Mouse (Mus musculus) layer of hippocampus, postnatal 25 days (tissue): ENCODE results near the gene Rin1. TPM values are rescaled to one million over a fixed set of nuclear protein-coding genes. Genes with fewer than 3 reads are reported as not detected.

Experiments
- DNase-seq, 2 experiments: peaks; one replicate each; pipeline ENCODE4 v3.0.0; 2022; ENCODE audit warnings: mixed read lengths in 2 of 2, low spot score in 1 of 2; ENCODE audit errors: extremely low spot score in 1 of 2
- total RNA-seq, 2 experiments: library from RNA; stranded (reverse); gene quantifications; 2 replicates each; pipeline ENCODE4 v1.2.3; 2021

Gene Rin1
- total RNA-seq, 2 experiments from 2014 or later = 109 to 114 TPM

DNA sequence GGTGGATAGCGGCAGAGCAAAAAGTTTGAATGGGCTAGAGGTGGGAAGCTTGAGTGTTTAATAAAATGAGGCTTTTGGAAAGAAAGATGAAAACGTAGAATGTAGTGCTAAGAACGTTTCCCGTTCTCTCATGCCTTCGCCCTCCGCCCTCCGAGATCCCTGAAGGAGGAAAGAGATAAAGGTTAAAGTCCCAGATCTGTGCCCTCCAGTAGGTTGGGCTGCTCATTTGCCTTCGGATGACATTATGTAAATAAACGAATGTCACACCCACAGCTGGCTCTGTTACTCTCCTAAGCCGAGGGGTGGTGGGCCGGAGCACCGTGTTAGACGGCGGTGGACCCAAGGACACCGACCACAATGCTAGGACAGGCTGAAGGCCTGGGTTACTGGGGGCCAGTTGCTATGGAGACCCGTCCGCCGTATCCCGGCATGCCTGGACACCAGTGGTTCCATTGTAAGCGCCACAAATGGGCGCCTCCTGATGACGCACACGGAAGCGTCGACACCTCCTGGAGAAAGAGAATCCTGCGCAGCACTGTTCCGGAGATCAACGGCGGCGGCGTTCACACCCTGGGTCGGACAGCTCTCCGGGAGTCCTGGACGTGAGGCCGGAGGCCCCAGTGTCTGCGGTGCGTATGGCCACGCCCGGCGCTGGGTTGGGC lies 9.3 kb upstream of the Rin1 start, which contains the start of gene Brms1:
Gene Brms1, plus strand, starts transcription at position 493 of the 662 bp plus-strand sequence.
- DNase-seq = peak; percentile 84 to 88

DNA sequence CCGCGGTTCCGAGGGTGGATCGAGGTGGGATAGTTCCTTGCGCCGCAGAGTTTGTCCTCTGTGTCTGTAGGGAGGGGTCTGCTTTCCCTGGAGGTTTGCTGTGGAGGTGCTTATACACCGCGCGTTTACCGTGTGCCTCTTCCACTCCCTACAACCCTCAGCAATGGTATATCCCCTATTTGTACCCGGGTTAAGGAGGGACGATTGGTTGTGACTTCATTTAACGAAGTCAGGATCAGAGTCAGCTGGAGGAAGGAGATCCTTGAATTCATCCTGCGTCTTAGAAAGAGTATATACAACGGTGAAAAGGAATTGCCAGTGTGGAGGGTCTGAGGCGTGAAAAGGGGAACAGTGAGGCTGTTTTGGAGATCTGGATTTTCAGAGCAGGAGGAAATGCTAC lies 8.7 kb upstream of the Rin1 start:
- DNase-seq = no peak

DNA sequence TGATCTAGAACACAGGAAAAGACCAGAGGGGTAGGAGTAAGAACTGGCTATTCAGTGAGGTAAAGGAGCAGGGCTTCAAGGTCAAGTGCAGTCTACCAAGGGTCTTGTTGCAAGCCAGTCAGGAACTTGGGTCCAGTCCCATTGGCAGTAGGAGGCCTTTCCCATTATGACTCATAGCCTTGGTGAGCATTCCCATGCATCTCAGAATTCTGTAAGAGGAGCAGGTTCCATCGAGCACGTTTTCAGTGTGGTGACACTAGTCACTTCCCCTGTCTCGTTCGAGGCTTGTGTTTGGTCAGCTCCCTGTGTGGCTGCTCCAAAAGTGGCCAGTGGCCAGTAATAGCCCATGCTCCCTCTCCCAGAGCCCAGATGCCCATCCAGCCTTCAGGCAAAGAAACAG lies 4.8 kb upstream of the Rin1 start:
- DNase-seq = no peak

DNA sequence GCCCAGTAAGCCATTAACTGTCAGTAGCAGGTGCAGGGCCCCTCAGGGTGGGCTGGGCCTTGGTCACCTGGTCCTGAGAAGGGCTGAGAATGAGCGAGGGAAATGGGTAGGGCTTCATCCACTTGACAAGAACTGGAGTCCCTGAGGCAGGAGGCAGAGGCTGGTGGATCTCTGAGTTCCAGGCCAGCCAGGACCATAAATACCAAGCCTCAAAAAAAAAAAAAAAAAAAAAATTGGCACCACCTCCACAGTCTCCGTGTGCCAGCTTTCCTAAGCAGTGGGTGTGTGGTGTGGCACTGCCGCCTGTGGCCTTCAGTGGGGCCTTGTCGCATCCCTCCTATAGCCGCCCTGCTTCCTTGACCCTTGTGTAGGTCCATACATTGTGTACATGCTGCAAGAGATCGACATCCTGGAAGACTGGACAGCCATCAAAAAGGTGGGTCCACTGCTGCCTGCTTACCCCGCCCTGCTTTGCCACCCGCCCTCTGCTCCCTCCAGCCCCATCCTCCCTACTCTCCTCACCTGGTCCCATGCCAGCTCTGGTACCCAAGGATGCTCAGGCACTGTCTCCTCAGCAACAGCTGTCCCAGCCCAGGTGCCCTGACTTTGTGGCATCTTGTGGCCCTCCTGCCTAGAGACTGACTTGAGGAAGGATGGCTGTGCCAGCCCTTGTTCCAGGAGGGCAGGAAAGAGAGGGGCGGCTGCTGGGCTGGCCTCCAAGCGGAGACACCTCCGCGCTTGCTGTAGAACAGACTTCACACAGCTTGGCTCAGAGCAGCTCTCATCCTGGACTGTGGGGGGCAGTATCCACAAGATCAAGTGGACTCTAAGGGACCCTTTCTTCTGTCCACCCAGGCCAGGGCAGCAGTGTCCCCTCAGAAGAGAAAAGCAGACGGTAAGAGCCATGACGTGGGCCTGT lies 1.9 kb upstream of the Rin1 start:
- DNase-seq = peak in 1 of 2 experiments; percentile 58

DNA sequence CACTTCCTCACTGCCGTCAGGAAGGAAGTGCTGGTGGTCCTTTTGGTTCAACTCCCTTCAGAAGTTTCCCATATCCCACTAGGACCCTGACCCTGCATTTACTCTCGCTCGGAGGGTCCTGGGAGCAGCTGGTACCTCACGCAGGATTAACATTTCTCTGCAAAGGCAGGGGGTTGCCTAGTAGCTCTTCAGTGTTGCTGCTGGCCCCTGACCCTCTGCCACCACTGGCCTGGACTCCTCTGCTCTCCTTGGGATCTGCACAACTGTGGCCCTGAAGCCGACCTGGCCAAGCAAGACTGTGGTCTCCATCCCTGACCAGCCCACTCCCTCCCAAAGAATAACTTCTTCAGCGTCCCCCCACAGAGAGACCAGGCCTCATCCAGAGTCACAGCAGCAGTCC lies 956 bp upstream of the Rin1 start:
- DNase-seq = no peak

DNA sequence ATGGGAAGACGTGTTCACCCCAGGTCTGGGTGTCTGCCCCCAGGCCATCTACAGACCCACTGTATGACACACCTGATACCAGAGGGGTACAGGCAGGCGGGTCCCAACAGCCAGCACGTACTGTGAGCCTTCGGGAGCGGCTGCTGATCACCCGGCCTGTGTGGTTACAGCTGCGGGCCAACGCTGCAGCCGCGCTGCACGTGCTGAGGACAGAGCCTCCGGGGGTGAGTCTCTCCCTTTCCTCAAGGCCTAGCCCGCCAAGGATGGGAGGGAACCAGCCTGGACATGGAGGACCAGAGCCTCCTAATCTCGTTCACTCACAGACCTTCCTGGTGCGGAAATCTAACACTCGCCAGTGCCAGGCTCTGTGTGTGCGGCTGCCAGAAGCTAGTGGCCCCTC lies 750 bp downstream of the Rin1 start:
- DNase-seq = peak in 1 of 2 experiments; percentile 36

DNA sequence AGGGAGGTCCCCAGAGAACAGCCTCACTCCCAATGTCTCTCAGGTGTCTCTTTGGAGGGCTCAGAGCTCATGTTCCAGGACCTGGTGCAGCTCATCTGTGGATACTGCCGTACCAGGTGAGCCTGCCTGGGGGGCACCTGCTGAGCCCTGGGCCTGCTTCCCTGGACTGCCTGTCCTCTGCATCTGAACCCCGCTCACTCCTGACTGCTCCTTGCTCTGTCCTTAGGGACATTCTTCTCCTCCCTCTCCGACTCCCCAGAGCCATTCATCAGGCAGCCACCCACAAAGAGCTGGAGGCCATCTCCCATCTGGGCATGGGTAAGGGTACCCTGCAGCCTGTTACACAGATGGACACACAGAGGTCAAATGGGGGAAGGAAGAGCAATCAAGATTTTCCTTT lies 1.2 kb downstream of the Rin1 start:
- DNase-seq = peak in 1 of 2 experiments; percentile 31

DNA sequence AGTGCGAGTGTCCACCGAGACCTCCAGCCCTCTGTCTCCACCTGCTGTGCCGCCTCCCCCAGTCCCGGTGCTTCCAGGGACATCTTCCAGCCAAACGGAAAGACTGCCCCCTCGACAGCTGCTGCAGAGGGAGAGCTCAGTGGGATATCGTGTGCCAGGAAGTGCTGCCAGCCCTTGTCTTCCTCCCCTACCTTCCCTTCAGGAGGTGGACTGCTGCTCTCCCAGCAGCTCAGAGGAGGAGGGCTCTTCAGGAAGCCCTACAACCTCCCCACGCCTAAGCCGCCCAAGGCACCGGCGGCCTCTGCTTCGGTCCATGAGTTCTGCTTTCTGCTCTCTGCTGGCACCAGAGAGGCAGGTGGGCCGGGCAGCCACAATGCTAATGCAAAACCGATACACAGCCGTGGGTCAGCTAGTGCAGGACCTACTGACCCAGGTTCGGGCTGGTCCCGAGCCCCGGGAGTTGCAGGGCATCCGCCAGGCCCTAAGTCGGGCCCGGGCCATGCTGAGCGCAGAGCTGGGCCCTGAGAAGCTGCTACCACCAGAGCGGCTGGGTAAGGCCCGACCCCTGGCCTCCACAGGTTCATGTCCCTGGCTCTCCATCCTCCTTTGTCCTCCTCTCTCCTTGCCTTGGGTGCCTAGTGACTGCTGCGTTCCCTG lies 2.0 kb downstream of the Rin1 start:
- peak in 1 of 2 experiments; percentile 35 for DNase-seq

DNA sequence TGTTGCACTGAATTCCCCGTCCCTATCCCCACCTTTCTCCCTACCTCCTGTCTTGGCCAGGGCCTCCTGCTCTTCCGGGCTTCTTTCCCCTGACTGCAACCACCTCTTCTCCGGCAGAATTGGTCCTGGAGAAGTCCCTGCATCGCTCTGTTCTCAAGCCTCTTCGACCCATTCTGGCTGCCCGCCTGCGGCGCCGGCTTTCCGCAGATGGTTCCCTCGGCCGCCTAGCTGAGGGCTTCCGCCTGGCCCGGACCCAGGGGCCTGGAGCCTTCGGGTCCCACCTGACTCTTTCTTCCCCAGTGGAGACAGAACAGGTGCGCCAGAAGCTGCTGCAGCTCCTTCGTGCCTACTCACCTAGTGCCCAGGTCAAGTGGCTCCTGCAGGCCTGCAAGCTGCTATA lies 2.6 kb downstream of the Rin1 start:
- no peak for DNase-seq

DNA sequence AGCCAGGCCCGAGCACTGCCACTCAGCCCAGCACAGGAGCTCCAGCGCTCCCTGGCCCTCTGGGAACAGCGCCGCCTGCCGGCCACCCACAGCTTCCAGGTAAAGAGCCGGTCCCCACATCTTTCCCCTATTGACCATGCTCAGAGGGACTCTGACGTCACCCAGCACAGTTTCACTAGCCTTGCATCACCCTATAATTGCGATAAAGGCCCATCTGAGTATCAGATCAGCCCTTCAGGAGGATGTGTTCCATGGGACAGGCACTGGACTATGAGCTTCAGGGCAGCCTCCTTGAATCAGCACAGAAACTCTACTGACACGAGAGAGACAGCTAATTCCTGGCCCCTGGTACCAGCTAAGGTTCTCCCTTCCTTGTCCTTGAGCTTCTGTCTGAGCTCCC lies 3.6 kb downstream of the Rin1 start:
- peak; percentile 41 to 70 for DNase-seq

DNA sequence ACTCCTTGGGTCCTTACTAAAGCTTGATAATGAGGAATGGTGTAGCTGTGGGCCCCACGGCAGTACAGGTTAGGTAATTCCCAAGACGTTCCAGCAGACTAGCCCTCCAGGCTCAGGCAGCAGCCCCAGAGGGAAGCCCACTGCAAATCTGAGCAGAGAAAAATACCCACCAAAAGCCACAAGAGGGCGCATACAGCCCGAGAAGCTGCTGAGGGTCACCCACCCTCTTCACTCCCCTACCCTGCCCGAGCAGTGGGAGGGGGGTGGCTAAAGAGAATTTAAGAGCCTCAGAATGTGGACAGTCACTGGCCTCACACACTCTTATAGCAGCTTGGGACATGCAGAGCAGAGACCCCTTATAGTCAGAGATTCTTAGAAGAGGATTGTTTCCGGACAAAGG lies 6.0 kb downstream of the Rin1 start:
- DNase-seq = peak in 1 of 2 experiments; percentile 44

DNA sequence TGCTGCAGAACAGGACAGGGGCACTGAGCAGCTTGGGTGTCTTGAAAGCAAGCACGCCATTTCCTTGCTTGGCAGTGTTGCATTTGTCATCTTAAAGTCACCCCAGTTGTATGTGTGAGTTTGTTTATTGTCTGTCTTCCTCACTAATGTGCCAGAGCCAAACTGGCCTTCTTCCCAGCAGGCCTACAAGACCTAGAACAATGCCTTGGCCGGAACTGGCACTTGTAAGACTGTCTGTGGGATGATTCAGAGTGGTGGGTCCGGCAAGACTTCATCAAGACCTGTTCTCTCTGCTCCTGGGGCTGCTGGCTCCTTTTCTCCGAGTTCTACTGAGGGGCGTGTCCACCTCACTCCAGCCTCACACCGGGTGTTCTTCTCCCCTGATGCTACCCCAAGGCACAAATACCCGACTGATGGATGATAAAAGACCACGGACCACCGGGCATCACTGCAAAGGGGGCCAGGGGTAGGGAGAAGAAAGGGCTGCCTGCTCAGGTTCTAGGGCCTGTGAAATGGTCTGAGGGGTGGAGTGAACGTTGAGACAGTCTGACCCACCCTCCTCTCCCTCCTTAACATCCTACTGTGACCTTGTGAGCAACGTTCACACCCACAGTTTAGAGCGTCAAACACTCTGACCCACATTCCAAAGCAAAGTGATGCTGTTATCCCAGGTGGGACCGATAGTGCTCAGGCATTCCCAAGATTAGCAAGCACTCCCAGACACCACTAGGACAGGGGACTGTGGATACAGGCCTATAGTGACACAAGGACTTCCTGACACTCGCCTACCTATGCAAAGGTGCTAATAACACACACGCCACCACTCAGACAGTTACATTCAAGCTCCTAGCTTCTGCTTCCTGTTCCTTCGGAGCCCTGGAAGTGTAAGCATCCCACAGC lies 7.8 kb downstream of the Rin1 start:
- no peak for DNase-seq

DNA sequence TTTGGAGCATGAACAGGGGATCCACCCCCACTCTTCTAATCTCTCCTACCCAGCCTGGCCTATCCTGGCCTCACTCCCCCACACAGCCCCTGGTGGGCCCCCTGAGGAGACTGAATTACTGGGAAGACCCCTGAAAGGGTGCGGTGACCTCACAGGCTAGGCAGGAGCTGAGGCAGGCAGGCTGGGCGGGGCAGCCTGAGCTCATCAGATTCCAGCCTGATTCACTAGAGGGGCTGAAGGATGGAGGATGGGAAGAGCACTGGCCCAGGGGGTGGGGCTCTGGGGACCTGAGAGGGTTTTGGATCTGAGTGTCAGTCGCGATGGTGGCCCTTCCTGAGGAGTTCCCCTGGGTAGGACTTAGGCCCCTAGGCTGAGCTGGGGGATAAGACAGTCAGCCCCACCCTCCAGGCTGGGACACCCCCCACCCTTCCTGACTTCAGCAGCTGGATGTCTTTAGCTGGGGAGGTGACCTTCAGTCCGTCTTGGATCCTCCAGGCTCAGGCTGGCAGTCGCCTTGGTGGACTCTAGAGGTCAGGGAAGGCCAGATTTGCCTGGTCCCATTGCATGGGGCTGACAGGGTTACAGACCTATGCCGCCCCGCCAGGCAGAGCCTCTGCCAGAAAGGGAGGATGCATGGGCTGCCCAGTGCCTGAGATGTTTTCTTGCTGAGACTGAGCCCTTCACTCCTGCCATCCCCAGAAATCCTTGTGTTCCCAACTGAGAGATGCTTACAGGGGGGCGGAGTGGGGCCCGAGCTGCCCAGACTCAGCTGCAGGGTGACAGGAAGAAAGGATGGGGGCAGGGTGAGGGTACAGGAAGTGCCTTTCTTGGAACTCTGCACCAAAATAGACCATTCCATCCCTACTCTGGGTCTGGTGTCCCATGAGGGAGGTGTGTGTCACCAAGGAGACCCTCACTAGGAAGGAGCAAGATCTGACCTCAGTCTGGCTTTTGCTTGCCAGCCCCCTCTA lies 8.8 kb downstream of the Rin1 start:
- DNase-seq = no peak

DNA sequence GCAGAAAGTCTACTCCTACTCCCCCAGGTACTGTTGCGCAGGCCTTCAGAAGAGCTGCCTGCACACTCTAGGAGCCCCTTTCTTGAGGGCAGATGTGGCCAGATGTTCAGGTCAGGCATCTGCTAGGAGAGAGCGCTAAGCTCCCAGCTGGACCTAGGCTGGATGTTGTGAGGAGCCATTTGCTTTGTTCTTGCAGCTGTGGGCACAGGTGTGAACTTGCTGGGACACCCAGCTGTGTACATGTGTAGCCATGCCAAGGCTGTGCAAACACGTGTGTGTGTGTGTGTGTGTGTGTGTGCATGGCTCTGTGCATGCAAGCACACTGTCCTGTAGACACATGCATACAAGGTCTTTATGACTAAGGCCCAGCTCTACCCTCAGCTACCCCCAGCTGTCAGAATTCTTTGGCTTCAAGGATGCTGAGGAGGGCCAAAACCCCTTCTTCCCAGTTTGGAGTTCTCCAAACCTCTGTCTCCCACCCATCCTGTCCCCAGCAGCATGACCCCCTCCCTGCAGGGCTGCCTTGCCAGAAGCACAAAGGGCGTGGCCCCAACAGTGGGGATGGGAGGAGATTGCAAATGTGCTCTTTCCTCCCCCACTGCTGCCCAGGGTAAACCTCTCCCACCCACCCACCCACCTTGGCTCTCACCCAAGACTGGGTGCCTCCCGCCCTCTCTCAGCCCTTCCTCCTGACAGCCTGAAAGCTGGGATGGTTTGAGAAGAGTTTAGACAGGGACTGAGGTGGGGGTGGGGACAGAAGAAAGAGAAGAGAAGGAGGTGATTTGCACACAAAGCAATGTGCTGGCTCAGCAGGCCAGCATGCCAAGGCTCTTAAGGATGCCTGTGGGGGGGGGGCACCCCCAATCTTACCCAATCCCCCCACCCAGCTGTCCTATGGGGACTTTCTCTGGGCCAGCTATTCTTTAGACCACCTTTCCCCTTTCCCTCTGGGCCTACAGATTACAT lies 10.4 kb downstream of the Rin1 start:
- DNase-seq = no peak

DNA sequence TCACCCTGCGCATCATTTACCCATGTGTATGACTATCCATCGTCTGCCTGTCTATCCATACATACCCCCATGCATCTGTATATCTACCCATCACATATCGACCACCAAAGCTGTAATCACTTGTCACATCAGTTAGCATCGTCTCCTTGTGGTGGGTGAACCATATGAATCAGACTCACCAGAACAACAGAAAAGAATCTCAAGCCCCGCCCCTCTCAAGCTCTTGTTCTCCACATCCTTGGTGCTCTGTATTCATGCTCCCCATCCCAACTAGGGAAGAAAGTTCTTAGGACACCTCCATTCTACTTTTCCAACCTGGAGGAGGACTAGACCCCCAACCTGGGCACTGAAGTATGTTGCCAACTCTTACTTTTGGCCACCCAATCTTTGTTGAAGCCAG lies 11.8 kb downstream of the Rin1 start:
- no peak for DNase-seq

DNA sequence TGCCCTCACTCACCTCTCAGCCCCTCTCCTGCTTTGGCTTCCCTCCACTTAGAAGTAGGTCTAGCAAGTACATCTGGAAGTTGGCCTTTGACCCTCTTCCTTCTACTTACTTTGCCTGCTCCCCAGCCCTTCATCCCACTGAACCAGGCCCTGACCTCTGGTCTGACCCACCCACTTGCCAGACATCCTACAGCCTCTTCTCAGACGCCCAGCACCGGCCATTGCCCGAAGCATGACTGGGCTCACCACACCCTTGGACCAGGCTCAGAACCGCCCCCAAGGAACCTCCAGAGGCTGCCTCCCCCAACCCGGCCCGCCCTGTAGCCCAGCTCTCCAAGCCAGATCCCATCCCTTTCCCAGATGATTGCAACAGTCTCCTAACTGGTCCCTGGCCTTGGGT lies 12.2 kb downstream of the Rin1 start:
- no peak for DNase-seq

DNA sequence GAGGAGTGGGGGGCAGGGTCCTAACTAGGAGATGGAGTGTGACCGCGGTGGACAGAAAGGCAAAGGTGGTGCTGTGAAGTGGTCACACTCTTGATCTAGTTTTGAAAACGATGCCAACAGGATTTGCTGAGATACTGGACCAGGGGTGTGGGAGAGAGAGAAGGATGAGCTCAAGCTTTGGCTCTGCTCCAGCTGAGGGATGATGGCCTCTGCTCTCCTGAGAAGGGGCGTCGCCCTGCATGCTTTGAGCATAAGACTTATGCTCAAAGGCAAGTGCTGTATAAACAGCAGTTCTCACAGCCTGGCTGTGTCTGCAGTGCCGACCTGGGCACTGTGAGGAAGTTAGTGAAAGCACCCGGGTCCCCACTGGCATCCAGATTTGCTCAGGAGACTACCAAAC lies 14.8 kb downstream of the Rin1 start:
- no peak for DNase-seq
